Mouse (Mus musculus) right cerebral cortex, postnatal 14 days (tissue): ENCODE data around the gene Atp6v0a1.

ENCODE experiments used
- DNase-seq: peaks from one replicate; pipeline ENCODE4 v3.0.0; 2022

The Atp6v0a1 gene

DNA sequence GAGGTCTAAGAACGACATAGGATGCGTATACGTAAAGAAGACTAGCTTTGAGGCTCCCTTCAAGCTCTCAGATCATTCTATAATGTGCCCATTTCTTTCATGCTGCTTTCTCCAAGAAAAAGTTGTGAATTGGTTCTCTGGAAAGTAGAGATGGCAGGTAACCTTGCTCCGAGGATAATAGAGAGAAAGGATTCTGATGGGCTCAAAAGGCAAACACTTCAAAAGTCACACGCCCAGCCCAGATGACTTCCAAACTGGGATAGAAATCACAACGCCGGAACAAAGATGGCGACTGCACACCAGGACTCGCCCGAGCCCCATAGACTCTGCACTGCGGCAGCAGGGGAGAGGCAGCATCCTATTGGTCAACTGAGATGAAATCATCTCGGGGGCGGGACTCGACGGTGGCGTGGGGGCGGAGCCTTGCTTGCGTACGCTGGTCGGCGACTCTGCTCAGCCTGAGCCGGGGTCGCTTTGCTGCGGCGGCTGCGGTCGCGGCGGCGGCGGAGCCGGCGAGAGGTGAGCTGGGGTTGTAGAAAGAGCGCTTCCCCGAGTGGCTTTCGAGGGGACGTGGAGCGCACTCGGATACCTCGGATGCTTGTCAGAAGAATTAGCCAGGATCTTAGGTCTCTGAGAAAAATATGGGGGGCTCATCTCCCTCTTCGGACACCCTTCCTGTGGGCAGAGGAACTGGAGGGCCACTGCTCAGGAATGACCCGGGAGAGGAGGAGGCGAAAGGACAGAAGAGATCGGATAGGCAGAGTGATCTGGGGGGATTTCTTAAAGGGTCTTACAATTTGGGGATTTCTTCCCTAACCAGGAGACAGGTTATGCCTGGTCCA lies at the start of gene Atp6v0a1:
TSS of gene Atp6v0a1 (plus strand) at position 407 of the 842 bp plus-strand sequence.
- DNase-seq = peak; percentile 97

DNA sequence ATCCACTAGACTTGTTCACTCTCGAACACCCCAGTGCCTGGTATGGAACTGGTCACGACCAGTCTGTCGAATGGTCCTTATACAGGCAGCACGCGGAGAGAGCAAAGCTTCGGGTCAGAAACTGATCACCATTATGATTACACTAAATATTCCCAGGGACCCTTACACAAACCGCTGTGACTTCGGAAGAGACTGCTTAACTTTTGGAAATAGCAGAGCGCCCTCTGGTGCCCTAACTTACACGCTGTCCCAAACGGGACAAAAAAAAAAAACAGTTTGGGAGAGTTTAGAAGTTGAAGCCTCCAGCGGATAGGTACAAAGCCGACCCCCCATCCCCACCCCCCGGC lies 49.8 kb upstream of the Atp6v0a1 start:
- DNase-seq = peak; percentile 68

DNA sequence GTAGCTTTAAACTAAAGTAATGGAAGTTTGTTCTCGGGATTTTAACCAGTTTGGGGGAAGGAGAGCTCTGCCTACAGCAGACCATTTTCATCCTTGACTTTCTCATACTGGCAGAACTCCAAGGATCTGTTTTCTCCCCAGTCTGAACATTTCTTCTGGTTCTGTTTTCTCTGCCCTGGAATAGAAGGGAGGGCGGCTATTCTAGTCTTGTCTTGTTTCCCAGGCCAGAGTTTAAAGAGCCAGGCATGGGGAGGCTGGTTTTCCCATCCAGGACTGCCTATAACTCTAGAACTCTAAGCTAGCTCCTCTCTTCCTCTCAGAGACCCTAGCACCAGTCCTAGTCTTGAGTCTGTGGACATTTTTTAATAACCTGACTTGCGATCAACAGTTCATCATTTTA lies 49.4 kb upstream of the Atp6v0a1 start:
- no peak for DNase-seq

DNA sequence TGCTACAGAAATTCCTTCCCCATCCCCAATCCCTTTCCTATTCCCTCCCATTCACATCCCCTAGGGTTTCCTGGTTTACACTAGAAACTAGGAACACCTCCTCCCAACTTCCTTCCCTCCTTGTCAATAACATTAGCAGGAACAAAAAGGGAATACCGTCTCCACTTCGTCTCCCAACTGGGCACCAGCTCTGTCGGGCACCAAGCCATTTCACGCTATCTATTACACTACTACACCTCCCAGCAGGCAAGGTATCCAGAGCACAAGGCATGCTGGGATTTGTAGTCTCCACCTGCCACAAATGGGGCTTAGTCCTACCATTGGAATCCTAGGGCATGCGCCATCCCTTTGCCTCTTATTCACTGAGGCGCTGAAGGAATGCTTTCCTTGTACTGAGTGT lies 48.7 kb upstream of the Atp6v0a1 start:
- DNase-seq = peak; percentile 32

DNA sequence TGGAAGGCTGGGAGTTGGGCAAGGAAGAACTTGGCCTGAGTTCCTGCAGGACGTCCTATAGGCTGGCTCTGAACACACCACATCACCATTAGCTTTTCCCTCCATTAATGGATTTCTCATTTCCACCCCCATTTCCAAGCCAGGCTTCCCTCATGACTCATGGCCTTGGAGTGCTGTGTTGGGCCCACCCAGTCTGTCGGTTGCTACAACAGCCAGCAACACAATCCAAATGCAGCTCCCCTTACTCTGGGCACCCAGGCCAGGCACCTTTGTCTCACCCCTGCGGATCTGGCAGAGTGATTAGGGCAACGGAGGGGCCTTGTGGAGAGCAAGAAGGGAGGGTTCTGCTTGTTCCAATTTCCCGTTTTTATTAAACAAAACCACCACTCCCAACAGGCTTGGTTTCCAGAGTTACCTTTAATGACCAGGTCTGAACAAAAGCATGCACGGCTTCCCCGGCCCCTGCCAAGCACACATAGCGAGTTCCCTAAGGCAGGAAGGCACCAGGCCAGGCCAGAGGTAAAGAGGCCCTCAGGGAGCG lies 46.8 kb upstream of the Atp6v0a1 start:
- no peak for DNase-seq

DNA sequence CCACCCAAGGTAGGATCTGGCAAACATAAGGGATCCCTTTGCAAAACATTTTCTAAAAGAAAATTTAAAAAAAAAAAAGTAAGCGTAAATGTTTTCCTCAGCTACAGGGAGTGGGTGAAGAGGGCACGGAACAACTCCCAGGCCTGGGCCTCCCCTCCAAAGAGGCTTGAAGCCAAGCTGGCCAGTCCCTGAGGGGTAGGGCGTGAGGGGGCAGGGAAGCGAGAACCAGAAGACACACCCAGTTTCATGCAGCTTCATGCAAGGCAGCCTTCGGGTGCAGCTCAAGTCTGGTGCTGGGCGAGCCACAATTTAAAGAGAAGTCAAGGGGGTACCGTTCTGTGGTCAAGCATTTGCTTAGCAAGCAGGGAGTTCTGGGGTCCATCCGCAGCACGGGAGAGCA lies 45.6 kb upstream of the Atp6v0a1 start:
- no peak for DNase-seq

DNA sequence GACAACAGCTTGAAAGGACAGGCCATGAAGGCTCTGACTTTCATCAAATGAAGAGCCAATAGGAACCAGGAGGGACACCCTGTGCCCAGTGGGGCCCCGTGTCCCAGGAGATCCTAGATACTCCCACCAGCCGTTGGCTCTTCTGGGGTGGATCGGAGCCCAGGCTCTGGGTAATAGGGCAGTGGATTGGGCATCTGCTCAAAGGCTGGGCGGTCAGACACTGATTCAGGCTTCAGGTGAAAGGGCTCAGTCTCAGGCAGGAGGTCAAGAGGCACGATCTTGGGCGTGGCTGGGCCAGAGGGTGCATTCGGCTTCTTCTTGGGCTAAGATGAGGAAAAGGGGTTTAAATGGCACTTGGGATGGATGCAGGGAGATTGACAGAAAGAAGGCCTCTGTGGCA lies 45.1 kb upstream of the Atp6v0a1 start:
- DNase-seq = no peak

DNA sequence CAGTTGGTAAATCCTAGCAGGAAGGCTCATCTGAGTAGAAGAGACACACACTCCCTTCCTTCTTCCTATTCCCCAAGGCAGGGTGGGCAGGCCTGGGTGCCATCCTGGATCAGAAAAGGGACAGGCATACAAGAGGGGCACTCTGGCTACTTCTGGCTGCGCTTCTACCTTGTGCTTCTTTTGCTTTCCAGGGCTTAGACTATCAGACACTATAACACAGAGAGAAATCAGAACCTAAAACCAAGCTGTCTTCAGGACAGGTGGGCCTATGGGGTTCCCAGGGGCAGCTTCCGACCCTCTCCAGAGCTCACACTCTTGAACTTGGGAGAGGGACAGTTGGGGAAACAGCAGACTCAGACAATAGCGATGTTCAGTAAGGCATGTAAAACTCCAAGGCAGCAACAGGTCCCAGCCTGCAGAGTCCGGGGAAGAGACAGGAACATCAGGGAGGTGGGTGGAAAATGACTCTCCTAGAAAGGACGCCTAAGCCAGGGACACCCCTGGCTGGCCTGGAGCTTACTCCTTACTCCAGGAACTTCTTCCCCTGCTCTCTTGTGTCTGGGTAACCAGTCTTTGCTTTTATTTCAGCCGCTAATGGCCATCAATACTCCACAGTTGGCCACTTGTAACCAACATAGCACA lies 44.2 kb upstream of the Atp6v0a1 start:
- DNase-seq = no peak

DNA sequence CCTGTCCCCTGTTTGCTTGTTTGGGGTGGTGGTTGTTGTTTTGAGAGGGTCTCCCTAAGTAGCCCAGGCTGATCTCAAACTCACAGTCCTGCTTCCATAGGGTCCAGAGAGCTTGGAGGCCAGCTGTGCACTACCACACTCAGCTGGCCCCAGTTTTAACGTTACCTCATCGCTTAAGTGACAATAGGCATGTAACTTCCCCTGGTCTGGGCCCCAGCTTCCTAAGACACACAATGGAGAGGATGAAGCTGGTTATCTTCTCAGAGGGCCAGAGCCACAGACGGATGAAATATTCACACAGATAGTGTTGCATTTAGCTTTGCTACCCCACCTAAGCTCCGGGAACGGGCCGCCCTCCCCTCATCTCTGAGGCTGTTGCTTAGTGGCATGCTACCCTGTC lies 43.5 kb upstream of the Atp6v0a1 start:
- DNase-seq = no peak

DNA sequence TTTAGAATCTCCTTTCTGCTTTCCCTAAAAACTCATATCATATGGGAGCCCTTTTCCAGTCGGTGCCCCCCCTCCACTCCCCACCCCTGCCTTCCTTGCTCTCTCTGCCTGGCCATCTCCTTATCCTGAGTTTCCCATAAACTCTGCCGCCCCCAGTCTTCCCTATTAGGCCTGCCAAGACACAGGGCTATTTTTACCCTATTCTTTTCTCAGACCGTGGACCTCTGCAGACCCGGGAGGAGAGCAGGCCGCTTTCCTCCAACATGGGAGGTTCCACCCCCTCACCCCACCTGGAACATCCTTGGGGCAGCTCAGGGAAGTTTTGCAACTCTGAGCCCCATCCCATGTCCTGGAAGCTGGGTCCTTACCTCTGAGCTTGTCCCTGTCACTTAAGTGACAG lies 41.9 kb upstream of the Atp6v0a1 start:
- DNase-seq = no peak

DNA sequence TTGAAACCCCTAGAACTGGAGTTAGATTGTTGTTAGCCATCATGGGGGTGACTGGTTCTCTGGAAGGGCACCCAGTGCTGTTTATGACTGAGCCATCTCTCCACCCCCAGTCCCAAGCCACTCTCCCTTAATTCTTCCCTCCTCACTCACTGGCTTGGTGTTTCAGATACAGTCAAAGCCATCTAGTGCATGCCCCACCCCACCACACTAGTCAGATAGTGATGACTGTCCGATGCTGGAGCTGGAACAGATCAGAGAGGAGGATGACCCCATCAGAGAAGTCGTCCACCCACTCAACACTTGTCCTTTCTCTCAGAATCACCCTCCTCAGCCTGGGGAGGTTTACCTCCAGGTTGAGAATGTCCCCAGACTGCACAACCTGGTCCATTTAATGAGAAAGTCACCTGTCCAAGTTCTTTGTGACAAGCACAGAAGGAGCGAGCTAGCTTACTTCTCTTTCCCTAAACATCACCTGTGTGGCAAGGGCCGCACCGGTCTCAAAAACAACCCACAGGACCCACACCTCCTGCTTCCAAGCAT lies 41.3 kb upstream of the Atp6v0a1 start:
- DNase-seq = no peak

DNA sequence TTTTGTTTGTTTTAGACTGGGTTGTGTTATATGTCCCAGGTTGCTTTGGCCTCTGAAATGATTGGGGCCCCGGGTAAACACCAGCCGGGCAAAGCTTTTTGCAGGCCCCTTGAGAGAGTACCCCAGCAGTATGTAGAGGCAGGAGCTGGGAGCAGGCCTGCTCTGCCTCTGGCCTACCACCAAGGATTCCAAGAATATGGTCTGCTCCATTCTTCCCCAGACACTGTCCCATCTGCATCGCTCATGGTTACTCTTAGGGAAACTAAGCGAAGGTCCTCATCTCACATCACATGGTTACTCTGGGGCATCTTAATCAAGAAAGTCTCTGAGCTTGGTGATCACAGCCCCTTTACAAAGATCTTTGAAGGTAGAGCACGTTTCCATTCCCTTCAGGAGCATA lies 40.8 kb upstream of the Atp6v0a1 start:
- DNase-seq = no peak

DNA sequence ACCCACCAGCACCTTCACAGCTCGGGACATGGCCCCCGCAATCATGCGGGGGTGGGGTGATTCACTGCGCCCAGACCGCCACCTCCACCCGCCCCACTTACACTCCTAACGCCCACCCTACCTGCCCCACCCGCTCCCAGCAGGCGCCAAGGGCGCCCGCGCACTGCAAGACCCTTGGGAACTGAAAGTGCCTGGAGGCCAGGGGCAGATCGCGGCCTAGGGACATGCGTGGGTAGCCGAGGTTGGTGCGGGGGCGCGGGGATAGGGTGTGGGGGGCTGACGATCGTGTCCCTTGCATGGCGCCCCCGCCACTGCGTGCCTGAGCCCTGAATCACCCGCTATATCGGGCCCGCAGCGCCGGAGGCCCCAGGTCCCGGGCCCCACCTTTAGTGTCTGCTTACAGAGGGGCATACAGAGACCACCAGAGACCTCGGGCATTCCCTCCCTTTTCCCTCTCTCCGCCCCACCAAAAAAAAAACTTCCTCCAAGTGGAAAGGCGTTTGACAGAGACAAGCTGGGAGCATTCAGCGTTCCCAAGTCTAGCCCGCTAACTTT lies 40.0 kb upstream of the Atp6v0a1 start:
- DNase-seq = no peak

DNA sequence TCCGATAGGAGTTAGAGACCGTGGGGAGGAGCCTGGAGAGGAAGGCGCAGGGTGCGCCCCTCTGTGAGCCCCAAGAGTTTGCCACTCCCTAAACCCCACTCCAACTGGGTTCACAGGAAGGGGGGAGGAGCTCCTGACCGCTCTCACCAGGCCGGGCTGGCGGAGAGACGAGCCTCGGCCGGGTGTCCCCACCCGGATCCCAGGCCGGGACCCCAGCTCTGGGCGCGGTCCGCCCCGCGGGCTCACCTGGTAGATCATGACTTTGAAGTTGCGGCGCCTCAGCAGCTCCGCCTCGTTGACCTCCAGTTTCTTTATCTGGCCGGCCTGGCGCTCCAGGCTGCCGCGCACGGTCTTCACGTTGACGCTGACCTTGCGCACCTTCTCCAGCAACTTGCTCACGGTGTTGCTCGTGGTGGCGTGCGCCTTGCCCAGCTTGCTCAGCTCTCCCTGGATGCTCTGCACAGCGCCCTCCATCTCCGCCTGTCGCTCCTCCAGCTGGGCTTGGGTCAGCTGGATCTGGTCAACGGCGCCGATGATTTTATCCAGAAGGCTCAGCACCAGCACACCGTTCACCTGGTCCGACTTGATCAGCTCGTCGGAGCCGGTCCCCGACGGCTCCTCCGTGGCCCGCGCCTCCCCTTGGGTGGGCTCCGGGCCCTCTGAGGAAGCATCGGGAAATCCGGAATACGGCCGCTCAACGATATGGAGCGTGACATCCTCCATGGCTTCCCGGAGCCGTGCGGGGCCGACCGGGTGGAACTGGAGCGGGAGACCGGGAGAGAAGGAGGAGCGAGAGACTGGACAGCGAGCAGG lies 39.3 kb upstream of the Atp6v0a1 start:
- DNase-seq = no peak

DNA sequence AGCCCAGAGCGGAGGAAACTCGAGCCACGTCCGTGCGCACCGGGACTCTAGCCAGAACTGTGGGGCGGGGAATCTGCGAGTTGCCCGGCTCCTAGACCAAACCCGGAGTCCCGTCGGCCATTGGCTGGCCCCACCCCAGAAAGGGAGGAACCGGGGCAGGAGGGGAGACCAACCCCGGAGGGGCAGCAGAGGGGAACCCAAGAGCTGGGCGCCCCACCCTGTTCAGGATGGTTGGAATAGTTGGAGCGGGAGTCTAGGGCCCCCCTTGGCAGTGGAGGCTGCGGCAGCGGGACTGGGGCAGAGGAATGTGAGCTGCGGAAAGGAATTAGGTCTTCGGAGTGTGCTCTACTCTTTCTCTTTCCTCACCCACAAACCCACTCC lies 38.7 kb upstream of the Atp6v0a1 start, which contains the start of gene Cavin1:
TSS of gene Cavin1 (minus strand) at position 331 of the 381 bp plus-strand sequence.
- peak; percentile 66 for DNase-seq

DNA sequence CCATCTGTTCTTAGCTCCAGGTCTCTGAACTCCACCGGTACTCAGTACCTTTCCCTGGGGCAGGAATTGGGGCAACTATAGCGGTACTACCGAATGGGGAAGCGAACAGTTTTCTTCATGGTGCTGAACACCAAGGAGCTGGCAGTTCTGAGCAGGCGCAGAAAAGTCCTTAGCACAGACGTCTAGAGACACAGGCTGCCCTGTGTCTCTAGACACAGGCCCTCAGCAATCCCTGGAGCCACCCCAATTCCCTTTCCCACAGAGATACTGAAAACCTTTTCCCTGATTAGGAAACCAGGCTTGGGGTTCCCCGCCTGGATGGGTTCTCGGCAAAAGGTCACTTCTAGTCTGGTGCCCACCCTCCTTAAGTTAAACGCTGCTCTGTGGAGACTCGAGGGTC lies 37.8 kb upstream of the Atp6v0a1 start:
- DNase-seq = no peak

DNA sequence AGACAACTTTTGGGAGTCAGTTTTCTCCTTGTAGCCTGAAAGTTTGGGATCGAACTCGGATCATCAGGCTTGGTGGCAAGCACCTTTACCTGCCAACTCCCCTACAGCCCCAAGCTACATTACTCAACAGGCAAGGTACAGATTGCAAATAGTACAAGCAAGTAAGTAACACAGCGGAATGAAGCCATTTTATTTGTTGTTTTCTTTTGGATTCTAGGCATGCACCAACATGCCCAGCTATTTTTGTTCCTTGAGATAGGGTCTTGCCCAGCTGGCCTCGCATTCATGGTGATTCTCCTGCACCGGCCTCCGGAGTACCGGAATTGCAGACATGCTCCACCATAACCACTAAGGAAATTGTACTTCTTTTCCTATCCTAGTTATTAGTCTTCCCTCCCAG lies 36.0 kb upstream of the Atp6v0a1 start:
- no peak for DNase-seq

DNA sequence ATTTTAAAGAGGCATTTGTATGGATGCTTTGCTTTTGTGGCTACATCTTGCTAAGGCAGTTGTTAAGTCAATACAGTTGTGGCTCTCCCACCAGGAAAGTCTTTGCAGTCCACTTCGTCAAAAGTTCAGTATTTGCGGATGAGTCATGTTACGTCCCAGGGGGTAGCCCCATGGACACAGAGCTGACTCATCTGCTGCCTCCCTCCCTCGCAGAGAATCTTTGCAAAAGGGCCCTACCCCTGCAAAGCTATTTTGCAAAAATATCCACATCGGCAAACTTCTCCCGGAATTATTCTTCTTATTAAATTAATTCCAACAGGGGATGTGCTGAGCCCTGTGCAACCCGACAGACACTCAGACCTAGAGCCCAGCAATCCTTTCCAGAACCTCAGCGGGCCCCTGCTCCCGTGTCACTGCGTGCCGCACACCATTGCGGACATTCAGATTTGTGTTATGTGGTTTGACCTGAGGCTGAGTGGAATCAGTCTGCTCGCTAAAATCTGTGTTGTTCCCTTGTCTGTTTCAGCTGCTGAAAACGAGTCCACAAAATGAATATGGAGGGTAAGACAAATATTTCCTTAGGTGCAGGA lies 34.8 kb upstream of the Atp6v0a1 start:
- no peak for DNase-seq

DNA sequence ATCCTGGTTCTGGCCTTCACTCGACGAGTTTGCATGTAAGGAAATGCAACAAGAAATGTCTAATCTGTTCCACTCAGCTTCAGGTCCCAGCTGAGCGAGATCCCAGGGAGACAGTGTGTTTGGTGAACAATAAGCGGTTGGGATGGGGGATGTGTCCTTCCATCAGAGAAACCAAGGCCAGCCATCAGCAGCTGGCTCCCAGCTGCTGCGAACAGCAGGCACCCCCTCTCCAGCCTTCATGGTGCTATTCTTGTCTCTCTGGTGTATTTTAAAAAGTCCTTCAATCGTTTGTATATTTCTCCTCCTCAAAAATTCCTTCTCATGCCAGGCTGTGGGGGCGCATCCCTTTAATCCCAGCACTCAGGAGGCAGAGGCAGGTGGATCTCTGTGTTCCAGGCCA lies 34.0 kb upstream of the Atp6v0a1 start:
- no peak for DNase-seq

DNA sequence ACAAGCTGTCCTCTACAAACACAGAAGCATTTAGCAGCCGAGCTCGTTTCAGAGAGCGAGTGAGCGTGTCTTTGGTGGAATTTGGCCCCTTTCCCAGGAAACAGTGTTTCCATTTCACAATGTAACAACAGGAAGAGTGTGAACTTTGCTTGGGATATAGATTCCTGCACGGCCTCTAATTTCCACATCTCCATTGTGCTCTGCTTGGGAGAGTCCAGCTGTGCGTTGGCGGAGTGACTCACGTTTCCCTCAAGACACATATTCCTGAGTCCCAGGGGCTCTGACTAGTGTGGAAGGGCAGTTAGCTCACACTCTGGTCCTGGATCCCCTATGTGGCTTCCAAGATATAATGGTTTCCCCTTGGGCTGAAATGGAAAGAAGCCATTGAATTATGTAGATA lies 29.4 kb upstream of the Atp6v0a1 start:
- DNase-seq = no peak

DNA sequence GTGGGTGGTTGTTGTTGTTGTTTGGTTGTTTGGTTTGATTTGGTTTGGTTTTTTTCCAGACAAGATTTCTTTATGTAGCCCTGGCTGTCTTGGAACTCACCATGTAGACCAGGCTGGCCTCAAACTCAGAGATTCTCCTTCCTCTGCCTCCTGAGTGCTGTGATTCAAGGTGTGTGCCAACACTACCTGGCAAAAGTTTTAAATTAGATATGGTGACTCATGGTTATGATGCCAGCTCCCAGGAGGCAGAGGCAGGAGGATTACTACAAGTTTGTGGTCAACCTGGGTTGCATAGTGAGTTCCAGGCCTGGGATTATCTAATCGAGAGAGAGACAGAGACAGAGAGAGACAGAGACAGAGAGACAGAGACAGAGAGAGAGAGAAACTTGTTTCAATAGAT lies 28.8 kb upstream of the Atp6v0a1 start:
- DNase-seq = no peak

DNA sequence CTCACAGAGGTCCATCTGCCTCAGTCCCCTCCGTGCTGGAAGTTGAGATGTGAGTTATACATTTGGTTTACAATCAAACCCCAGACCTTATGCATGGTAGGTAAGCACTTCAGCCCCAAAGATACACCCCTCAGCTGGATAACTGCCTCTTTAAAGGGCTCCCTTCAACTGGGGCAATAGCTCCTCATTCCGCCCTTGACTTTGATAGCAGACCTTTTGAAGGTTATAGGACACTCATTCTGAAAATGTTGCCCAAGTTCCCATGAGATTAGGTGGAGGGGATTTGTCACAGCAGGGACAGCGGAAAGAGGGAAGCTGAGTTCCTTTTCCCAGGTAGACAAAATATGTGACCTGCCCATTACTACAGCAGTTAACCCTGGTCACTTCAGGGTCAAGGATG lies 28.0 kb upstream of the Atp6v0a1 start:
- no peak for DNase-seq

DNA sequence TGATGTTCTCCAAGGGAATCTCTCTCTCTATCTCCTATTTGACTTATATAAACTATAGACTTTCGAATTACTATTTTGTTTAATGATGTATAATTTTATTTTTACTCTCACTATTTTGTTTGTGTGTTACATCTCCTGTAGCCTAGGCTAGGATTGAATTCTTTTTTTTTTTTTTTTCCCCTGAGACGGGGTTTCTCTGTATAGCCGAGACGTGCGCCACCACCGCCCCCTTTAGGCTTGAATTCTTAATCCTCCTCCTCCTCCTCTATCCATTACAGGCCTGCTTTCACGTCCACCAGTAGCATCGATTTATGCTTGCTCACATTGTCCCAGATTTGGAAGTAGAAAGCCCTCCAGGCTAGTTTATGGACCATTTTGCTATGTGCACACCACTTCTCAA lies 27.2 kb upstream of the Atp6v0a1 start:
- no peak for DNase-seq
